Comparison of ENCODE assay signal across 9 mouse cellular contexts in genomic region chr11:58303594-58303993, GRCm38 (mm10). TPM values are rescaled to one million over a fixed set of nuclear protein-coding genes. Genes with fewer than 3 reads are reported as not detected.
DNase-seq lines count a peak whose midpoint lies in the region; ATAC-seq and TF ChIP-seq lines count a peak whose summit lies in the region.
"Had no signal": no experiment of that assay in that cellular context is flagged by ENCODE, and none has a peak within 500 bp of the region (broad histone marks: within the 10 kb centered on the region; RNA-seq: fewer than 3 reads in every experiment).

No protein-coding gene starts in this region.

- no peak for ATAC-seq in lung, embryonic 15.5 days (ENCODE audit: borderline replicate concordance, extremely low read depth, low FRiP score, low TSS enrichment)
- no peak for ATAC-seq in intestine, postnatal 0 days
- no peak for ATAC-seq in neural tube, embryonic 14.5 days (ENCODE audit: low read depth)

- TF ChIP-seq CTCF in intestine, postnatal 0 days (IDR thresholded peaks at IDR 0.05; ENCODE audit: low read depth): no peak

- no peak for DNase-seq in lung, postnatal 25 days (ENCODE audit: low spot score)
- DNase-seq in forebrain, embryonic 10.5 days (ENCODE audit: extremely low spot score, low spot score): peak; percentile 20
- DNase-seq in c-Kit-positive CD71-positive TER-119-positive erythroid progenitor cells, embryonic 14.5 days (ENCODE audit: low spot score): no peak
- no peak for DNase-seq in gastrocnemius, adult 18-20 months (ENCODE audit: low spot score)
- no peak for DNase-seq in left cerebral cortex, postnatal 4 days
- DNase-seq: gastrocnemius, postnatal 36 days had no signal

- no peak overlapping the region for H3K27ac ChIP-seq in lung, embryonic 15.5 days
- H3K27ac ChIP-seq in forebrain, embryonic 10.5 days: 0 out of 2 replicates have a peak overlapping the region, but pooled peaks have one; percentile 35
- no peak overlapping the region for H3K27ac ChIP-seq in intestine, postnatal 0 days (ENCODE audit: low read depth, low read length)
- H3K27ac ChIP-seq in neural tube, embryonic 14.5 days (ENCODE audit: low read depth, low read length): no peak overlapping the region

- no peaks in the 10 kb centered on the region for H3K36me3 ChIP-seq in lung, embryonic 15.5 days
- H3K36me3 ChIP-seq in forebrain, embryonic 10.5 days (replicated peaks): 0 out of 2 replicates have a peak, but pooled peaks cover under 1% of the 10 kb centered on the region
- no peaks in the 10 kb centered on the region for H3K36me3 ChIP-seq in intestine, postnatal 0 days (ENCODE audit: control insufficient read depth, insufficient read depth)
- H3K36me3 ChIP-seq in neural tube, embryonic 14.5 days (ENCODE audit: control insufficient read depth, insufficient read depth, low read length): no peaks in the 10 kb centered on the region

- no peaks in the 10 kb centered on the region for H3K27me3 ChIP-seq in lung, embryonic 15.5 days
- H3K27me3 ChIP-seq in forebrain, embryonic 10.5 days (ENCODE audit: poor library complexity, severe bottlenecking): no peaks in the 10 kb centered on the region
- no peaks in the 10 kb centered on the region for H3K27me3 ChIP-seq in intestine, postnatal 0 days (replicated peaks; ENCODE audit: control insufficient read depth, insufficient read depth, low read length)
- no peaks in the 10 kb centered on the region for H3K27me3 ChIP-seq in neural tube, embryonic 14.5 days (ENCODE audit: control insufficient read depth, insufficient read depth, low read length)

- H3K4me2 ChIP-seq in lung, embryonic 15.5 days: peak overlapping the region; percentile 49
- peak overlapping the region; percentile 43 for H3K4me2 ChIP-seq in intestine, postnatal 0 days (replicated peaks; ENCODE audit: low read depth)
- H3K4me2 ChIP-seq in neural tube, embryonic 14.5 days (ENCODE audit: low read depth, low read length): peak overlapping the region; percentile 66

- peak overlapping the region; percentile 58 for H3K4me3 ChIP-seq in lung, embryonic 15.5 days
- peak overlapping the region; percentile 60 for H3K4me3 ChIP-seq in forebrain, embryonic 10.5 days
- H3K4me3 ChIP-seq in intestine, postnatal 0 days (ENCODE audit: low read depth, low read length): 0 out of 2 replicates have a peak overlapping the region, but pooled peaks have one; percentile 62
- peak overlapping the region; percentile 13; the same call in 1 of the 2 replicates for H3K4me3 ChIP-seq in neural tube, embryonic 14.5 days (ENCODE audit: low read depth, low read length)

- peaks cover 27% of the 10 kb centered on the region for H3K4me1 ChIP-seq in lung, embryonic 15.5 days
- H3K4me1 ChIP-seq in forebrain, embryonic 10.5 days: peaks cover 36% of the 10 kb centered on the region
- peaks cover 14% of the 10 kb centered on the region for H3K4me1 ChIP-seq in intestine, postnatal 0 days (replicated peaks; ENCODE audit: control insufficient read depth, insufficient read depth, low read length)
- H3K4me1 ChIP-seq in neural tube, embryonic 14.5 days (ENCODE audit: control insufficient read depth, insufficient read depth, low read length): peaks cover 16% of the 10 kb centered on the region

- H3K9ac ChIP-seq in lung, embryonic 15.5 days: no peak overlapping the region
- H3K9ac ChIP-seq in intestine, postnatal 0 days (ENCODE audit: low read depth, low read length): no peak overlapping the region
- H3K9ac ChIP-seq in neural tube, embryonic 14.5 days (replicated peaks; ENCODE audit: low read depth, low read length): no peak overlapping the region

- H3K9me3 ChIP-seq in lung, embryonic 15.5 days: no peaks in the 10 kb centered on the region
- H3K9me3 ChIP-seq in forebrain, embryonic 10.5 days: no peaks in the 10 kb centered on the region
- H3K9me3 ChIP-seq in intestine, postnatal 0 days (ENCODE audit: control insufficient read depth): no peaks in the 10 kb centered on the region
- no peaks in the 10 kb centered on the region for H3K9me3 ChIP-seq in neural tube, embryonic 14.5 days (ENCODE audit: control insufficient read depth, low read length)

- intact Hi-C loops in left cerebral cortex, postnatal 4 days (cut with DNase I): loop anchor here (5.0 kb wide), 1 partner anchor 126 kb away; no protein-coding TSS in a partner anchor

- 13% methylated on average over 7 of the region's 7 CpGs for WGBS in lung, embryonic 15.5 days
- 18% methylated on average over 7 of the region's 7 CpGs for WGBS in forebrain, embryonic 10.5 days
- WGBS in intestine, postnatal 0 days: 27% methylated on average over 7 of the region's 7 CpGs
- 17% methylated on average over 7 of the region's 7 CpGs for WGBS in neural tube, embryonic 14.5 days

RNA-seq across cellular contexts. Expression of gene Zfp692, which starts 3.3 kb away (rescaled TPM):
- polyA plus RNA-seq in lung, embryonic 15.5 days (2015; fragmentation: Nextera tagmentation; extraction: Ambion mirVana): 23.4 and 25.6 TPM in 2 replicates
- 27.1 and 30.9 TPM in 2 replicates for polyA plus RNA-seq in forebrain, embryonic 10.5 days (2016; fragmentation: Nextera tagmentation; extraction: Ambion mirVana)
- 3.9 and 4.7 TPM in 2 replicates for polyA plus RNA-seq in intestine, postnatal 0 days (2015; fragmentation: Nextera tagmentation; extraction: Ambion mirVana)
- polyA plus RNA-seq in neural tube, embryonic 14.5 days (2014; fragmentation: Nextera tagmentation; extraction: Ambion mirVana): 18.9 and 22.0 TPM in 2 replicates
- 1 to 10 TPM; 3.9 to 4.1 TPM for total RNA-seq in gastrocnemius, adult 18-20 months (2021)
- 10 to 100 TPM; 30.4 to 32.2 TPM for total RNA-seq in left cerebral cortex, postnatal 4 days (2021)

RNA-seq across cellular contexts. Expression of gene Zfp672, which starts 26.5 kb away (rescaled TPM):
- 29.8 and 32.3 TPM in 2 replicates for polyA plus RNA-seq in lung, embryonic 15.5 days (2015; fragmentation: Nextera tagmentation; extraction: Ambion mirVana)
- polyA plus RNA-seq in forebrain, embryonic 10.5 days (2016; fragmentation: Nextera tagmentation; extraction: Ambion mirVana): 23.9 and 24.1 TPM in 2 replicates
- 32.0 and 33.8 TPM in 2 replicates for polyA plus RNA-seq in intestine, postnatal 0 days (2015; fragmentation: Nextera tagmentation; extraction: Ambion mirVana)
- polyA plus RNA-seq in neural tube, embryonic 14.5 days (2014; fragmentation: Nextera tagmentation; extraction: Ambion mirVana): 44.4 and 44.5 TPM in 2 replicates
- total RNA-seq in gastrocnemius, adult 18-20 months (2021): 10 to 100 TPM; 33.2 to 45.7 TPM
- 10 to 100 TPM; 43.5 TPM for total RNA-seq in left cerebral cortex, postnatal 4 days (2021)

RNA-seq across cellular contexts. Expression of gene Sh3bp5l, which starts 26.9 kb away (rescaled TPM):
- 32.3 and 38.3 TPM in 2 replicates for polyA plus RNA-seq in lung, embryonic 15.5 days (2015; fragmentation: Nextera tagmentation; extraction: Ambion mirVana)
- 39.8 and 40.9 TPM in 2 replicates for polyA plus RNA-seq in forebrain, embryonic 10.5 days (2016; fragmentation: Nextera tagmentation; extraction: Ambion mirVana)
- 13.2 and 14.7 TPM in 2 replicates for polyA plus RNA-seq in intestine, postnatal 0 days (2015; fragmentation: Nextera tagmentation; extraction: Ambion mirVana)
- polyA plus RNA-seq in neural tube, embryonic 14.5 days (2014; fragmentation: Nextera tagmentation; extraction: Ambion mirVana): 32.8 and 36.2 TPM in 2 replicates
- total RNA-seq in gastrocnemius, adult 18-20 months (2021): 10 to 100 TPM; 22.4 to 23.3 TPM
- total RNA-seq in left cerebral cortex, postnatal 4 days (2021): 10 to 100 TPM; 44.2 to 48.8 TPM

RNA-seq across cellular contexts. Expression of gene 4930438A08Rik, which starts 29.0 kb away (rescaled TPM):
- 0.06 TPM in 1 of 2 replicates, not detected in the other for polyA plus RNA-seq in lung, embryonic 15.5 days (2015; fragmentation: Nextera tagmentation; extraction: Ambion mirVana)
- polyA plus RNA-seq in forebrain, embryonic 10.5 days (2016; fragmentation: Nextera tagmentation; extraction: Ambion mirVana): not detected in 2 replicates
- not detected in 2 replicates for polyA plus RNA-seq in intestine, postnatal 0 days (2015; fragmentation: Nextera tagmentation; extraction: Ambion mirVana)
- not detected in 2 replicates for polyA plus RNA-seq in neural tube, embryonic 14.5 days (2014; fragmentation: Nextera tagmentation; extraction: Ambion mirVana)
- not detected for total RNA-seq in gastrocnemius, adult 18-20 months (2021)
- total RNA-seq in left cerebral cortex, postnatal 4 days (2021): not detected
- total RNA-seq: gastrocnemius, postnatal 36 days had no signal
